Mouse (Mus musculus) liver, postnatal 0 days (tissue): ENCODE measurements around the gene Grm7.

Experiments
- CTCF ChIP-seq: sonication (generic); IDR thresholded peaks from 2 replicates; pipeline ENCODE4 v1.5.1; 2016; ENCODE audit warnings: antibody characterized with exemption, low read depth
- EP300 ChIP-seq: IDR thresholded peaks from 2 replicates; pipeline ENCODE4 v1.6.1; 2016; ENCODE audit warnings: antibody characterized with exemption, low read depth, mild to moderate bottlenecking

- TF ChIP-seq CTCF: no peak
- no peak for TF ChIP-seq EP300
Observed at GRCm38 (mm10) chr6:110769588-110769987, 124.2 kb downstream of the Grm7 start.
